Mouse (Mus musculus): ENCODE data around the gene Muc13. TPM values are rescaled to one million over a fixed set of nuclear protein-coding genes. Genes with fewer than 3 reads are reported as not detected.

Muc13 gene
- polyA plus RNA-seq, 1 experiment from 2014 or later: 0.09 TPM

GRCm38 (mm10) chr16:33770778-33771454, 22.9 kb upstream of the Muc13 start:
- H3K9me3 ChIP-seq: no peaks in the 10 kb centered on the region
- H3K27me3 ChIP-seq (replicated peaks): no peaks in the 10 kb centered on the region
- H3K27ac ChIP-seq (replicated peaks): no peak overlapping the region
- no peak overlapping the region for H3K4me2 ChIP-seq
- peaks cover 26% of the 10 kb centered on the region for H3K36me3 ChIP-seq
- no peak for ATAC-seq (ENCODE audit: extremely low read depth, insufficient number of reproducible peaks, low FRiP score, low TSS enrichment)
- no peak overlapping the region for H3K4me3 ChIP-seq
- WGBS: 88% methylated on average over 4 of the region's 4 CpGs
- H3K4me1 ChIP-seq: peaks cover 8% of the 10 kb centered on the region
- no peak overlapping the region for H3K9ac ChIP-seq

DNA sequence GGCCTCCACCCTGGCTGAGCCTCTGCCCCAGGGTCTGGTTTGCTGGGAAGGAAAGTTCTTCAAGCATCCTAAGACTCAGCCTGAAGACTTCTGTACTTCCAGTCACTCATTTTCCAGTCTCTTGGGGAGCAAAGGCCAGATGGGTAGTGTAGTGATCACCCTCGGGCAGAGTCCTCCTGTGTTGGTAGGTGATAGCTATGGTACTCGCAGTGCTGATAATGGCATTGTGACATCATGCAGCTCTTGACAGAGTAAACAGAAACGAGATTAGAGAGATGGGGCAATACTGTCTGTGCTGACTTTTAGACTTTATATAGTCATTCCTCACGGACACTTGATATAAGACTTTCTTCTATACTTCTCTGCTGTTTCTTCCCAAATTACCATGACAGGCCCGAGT, 21.0 kb upstream of the Muc13 start:
- H3K9me3 ChIP-seq: no peaks in the 10 kb centered on the region
- peaks cover 8% of the 10 kb centered on the region; the same call in 1 of the 2 replicates for H3K36me3 ChIP-seq
- no peaks in the 10 kb centered on the region for H3K27me3 ChIP-seq (replicated peaks)
- H3K27ac ChIP-seq (replicated peaks): no peak overlapping the region
- H3K4me2 ChIP-seq: no peak overlapping the region
- WGBS: 60% methylated on average over 5 of the region's 5 CpGs
- H3K4me3 ChIP-seq: no peak overlapping the region
- H3K4me1 ChIP-seq: peaks cover 8% of the 10 kb centered on the region
- no peak overlapping the region for H3K9ac ChIP-seq
- ATAC-seq (ENCODE audit: extremely low read depth, insufficient number of reproducible peaks, low FRiP score, low TSS enrichment): no peak

DNA sequence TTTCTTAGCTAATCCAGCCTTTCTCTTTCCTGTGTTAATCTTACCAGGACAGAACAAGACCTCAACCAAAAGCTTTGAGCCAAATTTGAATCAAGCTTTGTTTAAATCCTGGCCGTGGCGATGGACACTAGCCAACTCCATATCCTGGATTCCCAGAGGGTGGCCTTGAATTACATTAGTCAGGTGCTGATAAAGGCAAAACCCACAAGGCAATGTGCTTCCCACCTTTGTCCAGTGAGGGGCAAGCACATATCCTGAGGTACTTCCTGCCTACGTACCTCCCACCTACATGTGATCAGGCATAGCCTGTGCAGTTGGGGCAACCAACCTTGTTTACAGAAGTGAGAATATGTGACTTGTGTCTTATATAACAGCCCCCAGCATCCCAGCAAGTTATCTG, 18.9 kb upstream of the Muc13 start:
- no peak for ATAC-seq (ENCODE audit: extremely low read depth, insufficient number of reproducible peaks, low FRiP score, low TSS enrichment)
- no peaks in the 10 kb centered on the region for H3K27me3 ChIP-seq (replicated peaks)
- H3K9ac ChIP-seq: no peak overlapping the region
- H3K27ac ChIP-seq (replicated peaks): no peak overlapping the region; the same call in 1 of the 2 replicates
- H3K9me3 ChIP-seq: no peaks in the 10 kb centered on the region
- peaks cover 8% of the 10 kb centered on the region for H3K4me1 ChIP-seq
- H3K4me2 ChIP-seq: no peak overlapping the region
- 64% methylated on average over 3 of the region's 3 CpGs for WGBS
- H3K36me3 ChIP-seq: no peaks in the 10 kb centered on the region
- H3K4me3 ChIP-seq: no peak overlapping the region

DNA sequence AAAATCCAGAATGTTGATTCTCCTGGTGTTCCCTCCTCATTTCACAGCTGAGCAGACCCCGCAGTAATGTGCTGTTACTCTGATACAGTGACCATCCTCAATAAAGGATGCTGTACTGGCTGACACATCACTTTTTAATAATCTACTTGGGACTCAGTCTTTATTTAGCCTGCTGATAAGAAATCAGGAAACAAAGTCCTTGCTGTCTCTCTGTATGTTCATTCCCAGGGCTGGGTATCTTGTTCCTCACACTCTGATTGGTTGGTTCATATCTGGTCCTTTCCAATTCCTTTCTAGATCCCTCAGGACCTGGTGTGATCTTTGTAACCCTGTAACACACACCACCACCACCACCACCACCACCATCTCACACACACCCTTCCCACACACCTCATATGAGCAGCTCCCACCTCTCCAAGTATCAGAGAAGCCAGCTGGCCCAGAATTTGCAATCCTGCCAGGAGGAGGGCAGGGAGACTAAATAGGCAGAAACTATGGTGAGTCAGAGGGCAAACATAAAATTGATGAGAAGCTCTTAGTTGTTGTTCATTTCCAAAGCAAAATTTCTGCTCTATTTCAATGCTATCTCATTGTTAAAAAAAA, 18.0 kb upstream of the Muc13 start:
- WGBS: 77% methylated on average over 1 of the region's 1 CpGs
- Histone ChIP-seq H3K27me3 (replicated peaks) (no peaks in the 10 kb centered on the region), H3K4me3 (no peak overlapping the region)

DNA sequence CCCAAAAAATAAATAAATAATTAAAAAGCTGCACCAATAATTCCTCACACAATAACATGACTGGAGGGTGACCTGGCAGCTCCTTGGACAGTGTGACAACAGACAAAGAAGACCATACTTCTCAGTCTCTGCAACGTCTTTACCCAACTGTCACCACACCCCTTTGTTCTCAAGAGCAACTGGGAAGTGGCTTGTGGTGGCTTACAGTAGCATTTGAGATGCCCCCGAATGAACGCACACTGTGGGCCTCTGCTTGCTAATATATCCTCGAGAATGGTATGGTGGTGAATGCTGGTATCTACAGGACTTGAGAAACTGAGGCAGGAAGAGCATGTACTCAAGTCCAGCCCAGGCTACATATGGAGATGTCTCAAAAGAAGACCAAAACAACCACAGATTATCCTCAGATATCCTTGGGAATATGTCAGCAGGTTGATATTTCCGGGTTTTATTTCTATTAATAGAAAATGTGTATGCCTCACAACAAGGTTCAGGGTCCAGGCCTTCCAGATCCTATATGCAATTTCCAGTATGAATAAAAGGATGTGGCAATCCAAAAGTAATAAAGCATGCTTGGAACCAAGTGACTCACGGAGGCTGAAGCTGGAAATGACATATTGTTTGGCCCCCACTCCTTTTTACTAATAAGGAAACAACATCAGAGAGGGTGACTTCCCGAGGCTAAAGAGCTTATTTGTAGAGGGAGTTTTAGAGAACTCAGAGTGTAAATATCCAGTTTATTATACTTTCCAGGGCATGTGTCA, 16.9 kb upstream of the Muc13 start:
- Histone ChIP-seq H3K36me3 (no peaks in the 10 kb centered on the region), H3K4me2 (no peak overlapping the region), H3K4me1 (peaks cover 9% of the 10 kb centered on the region), H3K9ac (no peak overlapping the region), H3K27me3 (replicated peaks) (no peaks in the 10 kb centered on the region), H3K4me3 (no peak overlapping the region), H3K27ac (replicated peaks) (no peak overlapping the region), H3K9me3 (no peaks in the 10 kb centered on the region)
- 66% methylated on average over 7 of the region's 7 CpGs for WGBS
- no peak for ATAC-seq (ENCODE audit: extremely low read depth, insufficient number of reproducible peaks, low FRiP score, low TSS enrichment)

More for the DNA sequence above, 18.0 kb upstream of the Muc13 start:
- no peak overlapping the region for H3K4me2 ChIP-seq
- no peak overlapping the region for H3K27ac ChIP-seq (replicated peaks)
- H3K36me3 ChIP-seq: no peaks in the 10 kb centered on the region
- peaks cover 8% of the 10 kb centered on the region for H3K4me1 ChIP-seq
- ATAC-seq (ENCODE audit: extremely low read depth, insufficient number of reproducible peaks, low FRiP score, low TSS enrichment): no peak
- no peaks in the 10 kb centered on the region for H3K9me3 ChIP-seq
- no peak overlapping the region for H3K9ac ChIP-seq

DNA sequence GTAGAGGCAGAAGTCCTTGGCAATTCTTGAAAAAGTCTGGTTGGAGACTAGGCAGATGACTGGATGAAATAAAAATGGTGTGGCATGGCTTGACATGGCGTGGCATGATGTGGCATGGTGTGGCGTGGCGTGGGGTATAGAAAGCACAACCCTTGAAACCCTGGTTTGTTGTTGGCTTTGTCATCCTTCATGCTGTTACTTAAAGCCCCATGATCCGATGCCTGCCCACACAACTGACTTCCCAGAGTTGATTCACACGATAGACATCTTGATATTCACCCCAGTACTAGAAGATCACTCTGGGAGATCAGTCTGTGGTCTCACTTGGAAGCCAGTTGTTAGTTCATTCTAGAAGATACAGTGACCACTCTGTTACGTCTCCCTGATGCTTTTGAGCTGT, 16.2 kb upstream of the Muc13 start:
- H3K9ac ChIP-seq: no peak overlapping the region
- H3K27me3 ChIP-seq (replicated peaks): no peaks in the 10 kb centered on the region
- ATAC-seq (ENCODE audit: extremely low read depth, insufficient number of reproducible peaks, low FRiP score, low TSS enrichment): no peak
- H3K4me2 ChIP-seq: no peak overlapping the region
- H3K4me3 ChIP-seq: no peak overlapping the region
- H3K27ac ChIP-seq (replicated peaks): no peak overlapping the region
- 84% methylated on average over 6 of the region's 6 CpGs for WGBS
- H3K36me3 ChIP-seq: no peaks in the 10 kb centered on the region
- H3K4me1 ChIP-seq: peaks cover 16% of the 10 kb centered on the region
- no peaks in the 10 kb centered on the region for H3K9me3 ChIP-seq

- Histone ChIP-seq H3K9ac (no peak overlapping the region), H3K4me2 (no peak overlapping the region), H3K9me3 (no peaks in the 10 kb centered on the region), H3K36me3 (no peaks in the 10 kb centered on the region), H3K4me3 (no peak overlapping the region), H3K27me3 (replicated peaks) (no peaks in the 10 kb centered on the region), H3K4me1 (peaks cover 17% of the 10 kb centered on the region), H3K27ac (replicated peaks) (no peak overlapping the region)
- no peak for ATAC-seq (ENCODE audit: extremely low read depth, insufficient number of reproducible peaks, low FRiP score, low TSS enrichment)
- 56% methylated on average over 5 of the region's 5 CpGs for WGBS
Observed at GRCm38 (mm10) chr16:33781789-33782728, 11.8 kb upstream of the Muc13 start.

DNA sequence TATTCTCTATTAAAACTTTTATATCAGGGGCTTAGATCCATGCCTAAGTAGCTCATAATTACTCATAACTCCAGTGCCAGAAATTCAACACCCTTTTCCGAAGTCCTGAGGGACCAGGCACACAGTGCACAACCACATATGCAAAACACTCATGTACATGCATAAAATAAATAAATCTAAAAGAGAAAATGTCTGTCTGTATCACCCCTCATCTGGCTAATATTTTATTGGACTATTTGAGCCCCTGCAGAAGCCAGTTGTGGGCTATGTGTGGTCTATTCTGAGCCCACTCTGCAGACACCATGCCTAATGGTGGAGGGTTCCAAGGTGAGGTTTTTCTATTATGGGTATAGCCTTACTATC, 11.1 kb upstream of the Muc13 start:
- no peak overlapping the region for H3K4me2 ChIP-seq
- H3K4me3 ChIP-seq: no peak overlapping the region
- H3K9me3 ChIP-seq: no peaks in the 10 kb centered on the region
- WGBS: 71% methylated on average over 1 of the region's 1 CpGs
- no peaks in the 10 kb centered on the region for H3K36me3 ChIP-seq
- H3K9ac ChIP-seq: no peak overlapping the region
- H3K27ac ChIP-seq (replicated peaks): no peak overlapping the region
- no peak for ATAC-seq (ENCODE audit: extremely low read depth, insufficient number of reproducible peaks, low FRiP score, low TSS enrichment)
- peaks cover 18% of the 10 kb centered on the region for H3K4me1 ChIP-seq
- no peaks in the 10 kb centered on the region for H3K27me3 ChIP-seq (replicated peaks)

DNA sequence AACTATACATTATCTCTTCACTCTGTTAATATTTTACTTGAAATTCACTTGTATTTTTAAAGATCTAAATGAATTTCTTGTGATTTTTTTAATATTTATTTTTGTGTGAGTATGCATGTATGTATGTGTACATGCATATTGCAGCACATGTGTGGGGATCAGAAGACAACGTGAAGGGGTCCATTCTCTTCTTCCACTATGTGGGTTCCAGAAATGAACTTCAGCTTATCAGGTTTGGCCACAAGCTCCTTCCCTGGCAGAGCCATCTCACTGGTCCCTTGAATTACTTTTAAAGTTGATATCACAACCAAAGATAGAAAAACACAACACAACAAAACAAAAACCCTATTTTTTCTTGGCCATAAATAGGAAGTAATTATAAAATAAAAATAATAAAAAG, 9.3 kb upstream of the Muc13 start:
- Histone ChIP-seq H3K36me3 (no peaks in the 10 kb centered on the region), H3K9ac (no peak overlapping the region), H3K4me2 (no peak overlapping the region), H3K4me3 (no peak overlapping the region), H3K27ac (replicated peaks) (no peak overlapping the region), H3K27me3 (replicated peaks) (no peaks in the 10 kb centered on the region), H3K9me3 (no peaks in the 10 kb centered on the region), H3K4me1 (peaks cover 18% of the 10 kb centered on the region)
- WGBS: 77% methylated on average over 1 of the region's 1 CpGs
- ATAC-seq (ENCODE audit: extremely low read depth, insufficient number of reproducible peaks, low FRiP score, low TSS enrichment): no peak

GRCm38 (mm10) chr16:33785092-33785704, 8.6 kb upstream of the Muc13 start:
- Histone ChIP-seq H3K4me3 (no peak overlapping the region), H3K4me2 (no peak overlapping the region), H3K27ac (replicated peaks) (peak overlapping the region; percentile 28; the same call in 1 of the 2 replicates), H3K36me3 (no peaks in the 10 kb centered on the region), H3K9ac (no peak overlapping the region), H3K27me3 (replicated peaks) (no peaks in the 10 kb centered on the region), H3K4me1 (peaks cover 18% of the 10 kb centered on the region), H3K9me3 (no peaks in the 10 kb centered on the region)
- WGBS: 60% methylated on average over 8 of the region's 8 CpGs
- ATAC-seq (ENCODE audit: extremely low read depth, insufficient number of reproducible peaks, low FRiP score, low TSS enrichment): no peak
